In genomic region chrX:136104046-136104723, GRCm38 (mm10) we compare ENCODE assay signal across 17 mouse cellular contexts. TPM values are rescaled to one million over a fixed set of nuclear protein-coding genes. Genes with fewer than 3 reads are reported as not detected.
DNase-seq lines count a peak whose midpoint lies in the region; ATAC-seq lines count a peak whose summit lies in the region.
"Had no signal": no experiment of that assay in that cellular context is flagged by ENCODE, and none has a peak within 500 bp of the region (broad histone marks: within the 10 kb centered on the region; RNA-seq: fewer than 3 reads in every experiment).

No protein-coding gene starts in this region.

- H3K9me3 ChIP-seq in forebrain, embryonic 12.5 days, result no peaks in the 10 kb centered on the region
- H3K9me3 ChIP-seq in hindbrain, embryonic 16.5 days (ENCODE audit: control insufficient read depth, low read length), result no peaks in the 10 kb centered on the region
- H3K9me3 ChIP-seq in embryonic facial prominence, embryonic 10.5 days, result no peaks in the 10 kb centered on the region
- H3K9me3 ChIP-seq: G1E; lung, embryonic 15.5 days had no signal

- H3K4me3 ChIP-seq in forebrain, embryonic 12.5 days (replicated peaks), result no peak overlapping the region
- H3K4me3 ChIP-seq in hindbrain, embryonic 16.5 days (ENCODE audit: low read length), result no peak overlapping the region
- H3K4me3 ChIP-seq in embryonic facial prominence, embryonic 10.5 days, result no peak overlapping the region
- H3K4me3 ChIP-seq: heart, adult 2 months; lung, embryonic 15.5 days had no signal

- no peaks in the 10 kb centered on the region for H3K36me3 ChIP-seq in forebrain, embryonic 12.5 days (replicated peaks)
- no peaks in the 10 kb centered on the region for H3K36me3 ChIP-seq in hindbrain, embryonic 16.5 days (ENCODE audit: control insufficient read depth, insufficient read depth, low read length)
- no peaks in the 10 kb centered on the region for H3K36me3 ChIP-seq in embryonic facial prominence, embryonic 10.5 days (replicated peaks)
- H3K36me3 ChIP-seq: G1E; lung, embryonic 15.5 days had no signal

- H3K4me2 ChIP-seq in forebrain, embryonic 12.5 days, result no peak overlapping the region
- H3K4me2 ChIP-seq in hindbrain, embryonic 16.5 days (ENCODE audit: low read length), result peak overlapping the region; percentile 25; the same call in 1 of the 2 replicates
- H3K4me2 ChIP-seq: liver, embryonic 11.5 days; lung, embryonic 15.5 days had no signal

- WGBS in forebrain, embryonic 12.5 days, result 46% methylated on average over 4 of the region's 4 CpGs
- WGBS in hindbrain, embryonic 16.5 days, result 50% methylated on average over 4 of the region's 4 CpGs
- WGBS in embryonic facial prominence, embryonic 10.5 days, result 76% methylated on average over 4 of the region's 4 CpGs

- H3K9ac ChIP-seq in forebrain, embryonic 12.5 days, result no peak overlapping the region
- no peak overlapping the region for H3K9ac ChIP-seq in hindbrain, embryonic 16.5 days (ENCODE audit: low read depth, low read length)
- H3K9ac ChIP-seq: lung, embryonic 15.5 days had no signal

- H3K27ac ChIP-seq in forebrain, embryonic 12.5 days, result no peak overlapping the region
- no peak overlapping the region for H3K27ac ChIP-seq in hindbrain, embryonic 16.5 days (ENCODE audit: low read depth, low read length)
- H3K27ac ChIP-seq in embryonic facial prominence, embryonic 10.5 days (replicated peaks), result no peak overlapping the region
- H3K27ac ChIP-seq: heart, adult 2 months; kidney, postnatal 0 days; lung, embryonic 15.5 days had no signal

- peak; percentile 11 to 54 for DNase-seq in left cerebral cortex, postnatal 14 days (ENCODE audit: low spot score in 2 of 2)
- no peak for DNase-seq in left cerebral cortex, postnatal 10 days (ENCODE audit: extremely low spot score in 1 of 2, low spot score in 2 of 2)
- peak; percentile 6 to 23 for DNase-seq in right cerebral cortex, adult 2 months (ENCODE audit: low spot score in 2 of 2)
- no peak for DNase-seq in embryo, embryonic 11 days
- no peak for DNase-seq in embryonic facial prominence, embryonic 10.5 days (ENCODE audit: low spot score)
- DNase-seq in cerebellum, postnatal 14 days, result no peak
- DNase-seq: adrenal gland, postnatal 25 days; heart, adult 2 months had no signal

- no peaks in the 10 kb centered on the region; the same call in 1 of the 2 replicates for H3K4me1 ChIP-seq in forebrain, embryonic 12.5 days
- no peaks in the 10 kb centered on the region for H3K4me1 ChIP-seq in hindbrain, embryonic 16.5 days (ENCODE audit: control insufficient read depth, insufficient read depth, low read depth, low read length)
- no peaks in the 10 kb centered on the region for H3K4me1 ChIP-seq in embryonic facial prominence, embryonic 10.5 days
- H3K4me1 ChIP-seq: lung, embryonic 15.5 days had no signal

- ATAC-seq in forebrain, embryonic 12.5 days (ENCODE audit: low FRiP score), result peak; percentile 63; the same call in 1 of the 2 replicates
- ATAC-seq in hindbrain, embryonic 16.5 days, result peak; percentile 79

- H3K27me3 ChIP-seq in forebrain, embryonic 12.5 days, result peaks cover under 1% of the 10 kb centered on the region; the same call in 1 of the 2 replicates
- H3K27me3 ChIP-seq in hindbrain, embryonic 16.5 days (replicated peaks; ENCODE audit: control insufficient read depth, insufficient read depth, low read length), result no peaks in the 10 kb centered on the region
- peaks cover 10% of the 10 kb centered on the region for H3K27me3 ChIP-seq in embryonic facial prominence, embryonic 10.5 days (replicated peaks; ENCODE audit: low read depth, poor library complexity, severe bottlenecking)

- intact Hi-C loops in left cerebral cortex, postnatal 14 days (cut with DNase I), result no loop called here
- intact Hi-C loops in left cerebral cortex, postnatal 10 days (cut with DNase I), result no loop called here

RNA-seq across cellular contexts. Expression of gene Nxf3, which starts 19.1 kb away (rescaled TPM):
- not detected for total RNA-seq in left cerebral cortex, postnatal 14 days (2021)
- under 1 TPM; 0.15 to 0.22 TPM for total RNA-seq in left cerebral cortex, postnatal 10 days (2021)
- polyA plus RNA-seq in forebrain, embryonic 12.5 days (2016; fragmentation: Nextera tagmentation; extraction: Ambion mirVana), result not detected in 2 replicates
- polyA plus RNA-seq in hindbrain, embryonic 16.5 days (2015; fragmentation: Nextera tagmentation; extraction: Ambion mirVana), result not detected in 2 replicates
- not detected in 2 replicates for polyA plus RNA-seq in embryonic facial prominence, embryonic 10.5 days (2016; fragmentation: Nextera tagmentation; extraction: Ambion mirVana)
- total RNA-seq: adrenal gland, postnatal 25 days; gastrocnemius, adult 18-20 months; heart, adult 2 months; left cerebral cortex, adult 8-10 months; megakaryocyte progenitor cell, adult 5-6 weeks had no signal
- polyA plus RNA-seq: kidney, postnatal 0 days had no signal

RNA-seq across cellular contexts. Expression of gene Bex4, which starts 34.6 kb away (rescaled TPM):
- 10 to 100 TPM; 19.9 to 29.8 TPM for total RNA-seq in left cerebral cortex, postnatal 14 days (2021)
- 10 to 100 TPM; 42.2 to 47.0 TPM for total RNA-seq in left cerebral cortex, postnatal 10 days (2021)
- polyA plus RNA-seq in forebrain, embryonic 12.5 days (2016; fragmentation: Nextera tagmentation; extraction: Ambion mirVana), result 117 and 124 TPM in 2 replicates
- polyA plus RNA-seq in hindbrain, embryonic 16.5 days (2015; fragmentation: Nextera tagmentation; extraction: Ambion mirVana), result 137 and 140 TPM in 2 replicates
- polyA plus RNA-seq in embryonic facial prominence, embryonic 10.5 days (2016; fragmentation: Nextera tagmentation; extraction: Ambion mirVana), result 96.6 and 96.9 TPM in 2 replicates
- total RNA-seq: gastrocnemius, adult 18-20 months had no signal

RNA-seq across cellular contexts. Expression of gene Bex2, which starts 36.1 kb away (rescaled TPM):
- total RNA-seq in left cerebral cortex, postnatal 14 days (2021), result 100 to 1,000 TPM; 410 to 431 TPM
- total RNA-seq in left cerebral cortex, postnatal 10 days (2021), result 100 to 1,000 TPM; 440 to 449 TPM
- polyA plus RNA-seq in forebrain, embryonic 12.5 days (2016; fragmentation: Nextera tagmentation; extraction: Ambion mirVana), result 403 and 426 TPM in 2 replicates
- 784 and 846 TPM in 2 replicates for polyA plus RNA-seq in hindbrain, embryonic 16.5 days (2015; fragmentation: Nextera tagmentation; extraction: Ambion mirVana)
- polyA plus RNA-seq in embryonic facial prominence, embryonic 10.5 days (2016; fragmentation: Nextera tagmentation; extraction: Ambion mirVana), result 249 and 257 TPM in 2 replicates
- total RNA-seq: G1E; gastrocnemius, adult 18-20 months had no signal
- polyA plus RNA-seq: heart, adult 2 months had no signal

Comparison
In these comparisons a context has a peak if more than half of its experiments do, and no peak if none do; other contexts are left out.
1. DNase-seq: peak in left cerebral cortex, postnatal 14 days (2 of 2) and right cerebral cortex, adult 2 months (2 of 2); none in left cerebral cortex, postnatal 10 days (0 of 2), embryo, embryonic 11 days (single experiment), embryonic facial prominence, embryonic 10.5 days (single experiment) and cerebellum, postnatal 14 days (0 of 2).